Mouse (Mus musculus) embryo, embryonic 10.5 days (tissue): ENCODE measurements around the gene Olfr744.
"Not testable (repeated sequence)": the region's sequence is repeated elsewhere in the genome, so short reads cannot be mapped to it uniquely, and the experiment has no call there.

Experiments
- DNase-seq: peaks from one replicate; pipeline ENCODE4 v3.0.0-alpha.2; 2015; ENCODE audit warnings: low spot score

Olfr744 gene

DNA sequence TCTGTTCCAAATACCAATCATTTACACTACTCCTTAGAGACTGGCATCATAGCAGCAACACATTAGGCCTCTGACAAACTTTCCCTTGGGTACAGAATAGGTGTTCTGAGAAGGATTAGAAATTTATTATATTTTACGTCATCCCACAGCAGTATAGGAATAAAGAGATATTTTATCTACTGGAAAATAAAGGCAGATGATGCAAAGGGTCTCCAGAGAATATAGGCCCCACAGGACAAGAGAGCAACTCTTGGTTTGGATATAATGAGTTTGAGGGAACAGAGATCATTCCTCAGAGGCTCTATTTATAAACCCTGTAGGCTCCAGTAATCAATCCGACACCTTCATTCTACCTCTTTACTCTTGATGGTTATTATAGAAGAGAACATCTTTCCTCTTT lies at the start of gene Olfr744:
Gene Olfr744, plus strand, starts transcription at position 301 of the 400 bp plus-strand sequence.
- no peak for DNase-seq

GRCm38 (mm10) chr14:50573056-50573455 lies 41.6 kb upstream of the Olfr744 start:
- DNase-seq, result not testable (repeated sequence)

DNA sequence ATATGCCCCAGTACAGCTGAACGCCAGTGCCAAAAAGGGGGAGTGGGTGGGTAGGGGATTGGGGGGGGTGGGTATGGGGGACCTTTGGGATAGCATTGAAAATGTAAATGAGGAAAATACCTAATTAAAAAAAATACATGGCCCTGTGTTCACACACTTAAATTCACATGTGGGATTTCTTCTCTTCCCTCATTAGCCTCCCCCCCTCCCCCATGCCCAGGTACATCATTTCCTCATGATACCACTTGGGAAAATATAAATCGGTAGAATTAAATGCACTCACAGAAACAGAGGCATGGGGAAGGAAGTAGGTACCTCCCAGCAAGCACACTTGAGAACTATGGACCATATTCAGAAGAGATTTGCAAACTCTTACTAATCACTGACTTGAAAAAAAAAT lies 24.4 kb downstream of the Olfr744 start, which contains the start of gene Olfr745:
Gene Olfr745, plus strand, starts transcription at position 301 of the 400 bp plus-strand sequence.
- DNase-seq, result no peak

- DNase-seq, result no peak
Observed at GRCm38 (mm10) chr14:50646783-50647182, 32.1 kb downstream of the Olfr744 start, which contains the start of gene Olfr746. Olfr746 (plus strand) TSS chr14:50647083.
